Mouse (Mus musculus): ENCODE results near the gene Slc44a5. TPM values are rescaled to one million over a fixed set of nuclear protein-coding genes. Genes with fewer than 3 reads are reported as not detected.
"Not testable (repeated sequence)": the region's sequence is repeated elsewhere in the genome, so short reads cannot be mapped to it uniquely, and the experiment has no call there.

The Slc44a5 gene
- total RNA-seq, 2 experiments from 2014 or later = 0.05 to 0.14 TPM

GRCm38 (mm10) chr3:154202383-154202782 is 229.1 kb downstream of the Slc44a5 start:
- no peak for DNase-seq (ENCODE audit: low spot score)
- intact Hi-C loops (cut with DNase I) = no loop called here

- intact Hi-C loops (cut with DNase I) = no loop called here
- DNase-seq (ENCODE audit: low spot score) = no peak
These were observed 235.2 kb downstream of the Slc44a5 start for GRCm38 (mm10) chr3:154208479-154208878.

DNA sequence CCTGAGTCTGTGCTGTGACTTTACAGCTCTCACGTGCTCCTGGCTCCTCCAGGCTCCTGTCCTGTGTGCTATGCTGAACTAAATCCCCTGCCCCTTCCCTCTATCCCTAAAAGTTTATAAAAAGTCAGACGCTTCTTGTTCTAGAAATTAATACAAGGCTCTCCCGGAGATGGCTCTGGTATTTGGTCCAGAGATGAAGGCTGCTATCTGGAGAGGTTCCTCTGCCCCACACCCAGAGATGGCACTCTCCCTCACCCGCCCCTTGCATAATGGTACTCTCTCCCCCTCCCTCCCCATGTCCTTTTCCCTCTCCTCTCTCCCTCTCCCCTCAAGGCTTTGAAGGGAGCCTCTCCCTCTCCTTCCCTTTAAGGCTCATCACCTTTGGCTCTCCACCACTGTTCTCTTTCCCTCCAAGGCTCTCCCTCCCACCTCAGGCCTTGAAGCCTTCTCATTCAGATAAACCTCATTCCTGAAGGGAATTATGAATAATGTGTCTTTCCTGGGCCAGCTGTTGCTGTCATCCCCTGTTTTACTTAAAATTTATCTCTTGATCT is 236.0 kb downstream of the Slc44a5 start:
- DNase-seq (ENCODE audit: low spot score) = no peak
- intact Hi-C loops (cut with DNase I) = no loop called here

- intact Hi-C loops (cut with DNase I) = no loop called here
- no peak for DNase-seq (ENCODE audit: low spot score)
These were observed 236.7 kb downstream of the Slc44a5 start for GRCm38 (mm10) chr3:154209776-154210430.

DNA sequence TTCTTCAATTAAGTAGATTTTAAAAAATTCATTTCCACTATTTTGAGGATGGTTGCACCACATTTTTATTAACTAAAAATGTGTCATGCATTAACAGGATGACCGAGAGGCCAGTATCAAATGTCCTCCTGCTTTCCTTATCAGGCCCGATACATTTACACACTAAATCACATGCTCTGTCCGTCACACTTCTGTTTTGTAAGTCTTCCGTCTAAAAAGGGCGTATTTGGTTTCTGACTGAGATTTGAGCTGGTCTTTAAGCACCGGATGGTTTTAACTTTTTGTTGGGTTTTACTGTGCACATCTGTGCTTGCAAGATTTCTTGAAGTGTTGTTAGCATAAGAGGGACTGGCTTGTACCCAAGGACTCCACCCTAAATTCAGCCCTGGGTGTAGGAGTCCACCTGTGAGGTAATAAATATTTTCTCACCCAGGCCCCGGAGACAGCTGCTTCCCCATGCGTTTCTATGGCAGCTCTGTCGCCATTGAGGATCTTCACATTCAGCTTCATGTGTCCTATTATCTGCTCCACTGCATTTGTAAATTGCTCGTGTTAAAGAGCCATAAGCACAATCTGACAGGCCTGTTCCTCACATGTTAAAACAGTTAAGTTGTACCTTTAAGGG is 237.3 kb downstream of the Slc44a5 start:
- no peak for DNase-seq (ENCODE audit: low spot score)
- intact Hi-C loops (cut with DNase I) = no loop called here

- intact Hi-C loops (cut with DNase I) = no loop called here
These were observed 239.3 kb downstream of the Slc44a5 start for GRCm38 (mm10) chr3:154212551-154212950.

GRCm38 (mm10) chr3:154215309-154215708 is 242.1 kb downstream of the Slc44a5 start:
- intact Hi-C loops (cut with DNase I) = no loop called here
- DNase-seq (ENCODE audit: low spot score) = no peak

More at GRCm38 (mm10) chr3:154212551-154212950, 239.3 kb downstream of the Slc44a5 start:
- DNase-seq (ENCODE audit: low spot score) = no peak

- intact Hi-C loops (cut with DNase I) = no loop called here
- DNase-seq (ENCODE audit: low spot score) = no peak
These were observed 242.5 kb downstream of the Slc44a5 start for GRCm38 (mm10) chr3:154215779-154216178.

DNA sequence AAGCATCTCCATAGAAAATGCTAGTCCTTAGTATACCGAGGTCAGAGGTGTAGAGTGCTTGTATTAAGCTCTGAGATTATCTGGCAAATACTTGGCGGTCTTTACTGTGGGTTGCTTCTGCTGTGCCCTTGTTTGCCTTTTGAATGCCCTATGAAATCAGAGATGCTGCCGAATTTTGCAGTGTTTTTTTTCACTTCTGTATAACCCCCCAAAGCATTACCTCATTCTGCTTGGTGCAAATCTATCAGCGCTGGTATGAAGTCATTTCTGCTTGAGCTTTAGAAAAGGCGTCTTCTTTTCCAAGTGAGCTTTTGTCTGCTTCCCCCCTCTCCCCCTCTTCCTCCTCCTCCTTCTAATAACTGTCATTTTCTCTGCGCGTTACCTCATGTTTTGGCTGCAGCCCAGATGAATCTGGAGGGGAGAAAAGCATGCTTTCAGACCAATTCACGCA is 248.9 kb downstream of the Slc44a5 start:
- intact Hi-C loops (cut with DNase I) = no loop called here
- DNase-seq (ENCODE audit: low spot score) = no peak

- DNase-seq (ENCODE audit: low spot score) = no peak
- intact Hi-C loops (cut with DNase I) = no loop called here
These were observed 249.5 kb downstream of the Slc44a5 start for GRCm38 (mm10) chr3:154222688-154223087.

GRCm38 (mm10) chr3:154226100-154226752 is 253.0 kb downstream of the Slc44a5 start:
- intact Hi-C loops (cut with DNase I) = loop anchor here (1.0 to 5.0 kb wide), 3 partner anchors 241 to 324 kb away; no protein-coding TSS in a partner anchor

DNA sequence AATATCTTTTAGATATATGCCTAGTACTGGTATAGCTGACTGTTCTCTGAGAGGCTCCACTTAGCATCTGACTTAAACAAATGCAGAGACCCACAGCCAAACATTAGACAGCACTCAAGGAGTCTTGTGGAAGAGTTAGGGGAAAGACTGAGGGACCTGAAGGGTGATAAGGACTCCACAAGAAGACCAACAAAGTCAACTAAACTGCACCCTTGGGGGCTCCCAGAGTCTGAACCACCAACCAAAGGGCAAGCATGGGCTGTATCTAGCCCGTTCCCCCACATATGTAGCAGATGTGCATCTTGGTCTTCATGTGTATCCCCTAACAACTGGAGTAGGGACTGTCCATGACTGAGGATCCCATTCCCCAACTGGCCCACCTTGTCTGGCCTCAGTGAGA is 271.7 kb downstream of the Slc44a5 start:
- intact Hi-C loops (cut with DNase I) = no loop called here
- DNase-seq (ENCODE audit: low spot score) = no peak

More at GRCm38 (mm10) chr3:154226100-154226752, 253.0 kb downstream of the Slc44a5 start:
- DNase-seq (ENCODE audit: low spot score) = no peak

- DNase-seq (ENCODE audit: low spot score) = no peak
- intact Hi-C loops (cut with DNase I) = no loop called here
These were observed 278.2 kb downstream of the Slc44a5 start for GRCm38 (mm10) chr3:154251486-154251885.

DNA sequence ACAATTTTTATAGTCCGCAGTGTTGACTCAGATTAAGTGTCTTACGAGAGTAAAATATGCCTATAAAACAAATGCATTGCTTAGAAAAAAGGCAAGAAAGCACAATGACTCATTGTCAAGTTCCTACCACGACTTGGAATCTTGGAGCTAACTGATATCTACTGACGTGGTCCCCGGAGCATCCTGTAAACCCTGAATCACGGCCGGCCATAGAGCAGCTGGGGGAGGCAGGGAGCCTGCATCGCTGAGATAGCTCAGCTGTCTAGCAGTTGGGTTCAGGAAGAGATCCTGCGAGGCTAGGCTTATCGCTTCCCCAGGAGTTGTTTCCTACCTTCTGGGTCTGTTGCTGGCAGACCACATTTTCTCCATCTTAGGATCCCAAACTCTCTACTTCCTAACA is 279.0 kb downstream of the Slc44a5 start:
- no peak for DNase-seq (ENCODE audit: low spot score)
- intact Hi-C loops (cut with DNase I) = no loop called here

DNA sequence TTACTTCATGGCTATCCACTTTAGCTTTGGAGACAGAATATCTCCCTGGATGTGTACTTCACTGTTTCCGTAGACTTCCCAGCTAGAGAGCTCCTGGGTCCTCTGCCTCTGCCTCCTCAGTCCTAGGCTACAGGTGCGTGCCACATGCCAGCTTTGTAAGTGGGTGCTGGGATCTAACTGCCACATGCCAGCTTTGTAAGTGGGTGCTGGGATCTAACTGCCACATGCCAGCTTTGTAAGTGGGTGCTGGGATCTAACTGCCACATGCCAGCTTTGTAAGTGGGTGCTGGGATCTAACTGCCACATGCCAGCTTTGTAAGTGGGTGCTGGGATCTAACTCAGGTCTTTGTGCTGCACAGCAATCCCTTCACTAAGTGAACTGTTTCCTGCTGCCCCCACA is 281.0 kb downstream of the Slc44a5 start:
- intact Hi-C loops (cut with DNase I); DNase-seq (ENCODE audit: low spot score): not testable (repeated sequence)

- intact Hi-C loops (cut with DNase I) = no loop called here
- DNase-seq (ENCODE audit: low spot score) = no peak
These were observed 284.1 kb downstream of the Slc44a5 start for GRCm38 (mm10) chr3:154257312-154257711.

- no peak for DNase-seq (ENCODE audit: low spot score)
- intact Hi-C loops (cut with DNase I) = no loop called here
These were observed 295.1 kb downstream of the Slc44a5 start for GRCm38 (mm10) chr3:154268313-154268712.

DNA sequence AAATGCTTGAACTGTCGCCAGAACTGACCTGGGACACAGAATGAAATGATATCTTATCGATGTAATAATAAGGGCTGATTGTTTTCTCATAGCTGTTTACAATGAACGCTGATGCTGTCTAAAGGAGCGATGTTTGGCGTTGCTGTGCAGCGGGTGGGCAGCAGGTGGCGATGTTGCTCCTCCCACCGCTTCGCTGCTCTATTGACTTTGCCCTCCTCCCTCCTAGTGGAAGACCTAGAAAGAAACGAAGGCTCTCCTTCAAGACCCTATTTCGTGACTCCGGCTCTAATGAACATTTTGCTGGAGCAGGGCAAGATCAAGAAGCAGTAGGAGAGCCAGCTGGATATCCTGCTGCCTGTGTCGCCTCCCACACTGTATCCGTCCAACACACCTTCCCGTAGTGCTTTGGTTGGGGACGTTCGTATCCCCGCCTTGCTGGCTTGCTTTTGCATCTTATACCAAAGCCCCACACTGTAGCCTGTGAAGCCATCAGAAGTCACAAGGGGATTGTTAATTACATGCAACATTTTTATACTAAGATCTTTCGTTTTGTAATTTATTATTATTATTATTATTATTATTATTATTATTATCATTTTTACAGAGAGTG is 296.6 kb downstream of the Slc44a5 start:
- intact Hi-C loops (cut with DNase I) = loop anchor here (1.0 kb wide), 1 partner anchor 302 kb away; no protein-coding TSS in a partner anchor
- DNase-seq (ENCODE audit: low spot score) = peak; percentile 18

- intact Hi-C loops (cut with DNase I) = no loop called here
- no peak for DNase-seq (ENCODE audit: low spot score)
These were observed 301.4 kb downstream of the Slc44a5 start for GRCm38 (mm10) chr3:154274681-154275080.

- DNase-seq (ENCODE audit: low spot score) = no peak
- intact Hi-C loops (cut with DNase I) = no loop called here
These were observed 311.0 kb downstream of the Slc44a5 start for GRCm38 (mm10) chr3:154284260-154284659.

All from heart, postnatal 25 days (tissue).